Mouse (Mus musculus) forebrain, embryonic 14.5 days (tissue): ENCODE measurements around the gene Gabrb1. TPM values are rescaled to one million over a fixed set of nuclear protein-coding genes. Genes with fewer than 3 reads are reported as not detected.

Experiments used
- ATAC-seq: fragments of 200-750 bp; cut with Nextera tagmentation; 2 replicates; pipeline ENCODE4 v1.8.0; 2017; ENCODE audit warnings: mild to moderate bottlenecking, moderate library complexity
- DNase-seq: peaks from one replicate; pipeline ENCODE4 v3.0.0-alpha.2; 2015; ENCODE audit warnings: low spot score
- H3K27ac ChIP-seq: fragments of 300-500 bp; sonication (generic); 2 replicates; pipeline ENCODE4 v1.5.1; 2014; ENCODE audit warnings: low read depth, mild to moderate bottlenecking, control low read depth, low read length, moderate library complexity
- H3K27me3 ChIP-seq: fragments of 300-500 bp; sonication (generic); replicated peaks from 2 replicates; pipeline ENCODE4 v1.6.1; 2014; ENCODE audit warnings: low read length, control low read depth, mixed read lengths; ENCODE audit not compliant: control insufficient read depth, insufficient read depth
- H3K36me3 ChIP-seq: fragments of 300-500 bp; sonication (generic); 2 replicates; pipeline ENCODE4 v1.6.1; 2014; ENCODE audit warnings: low read length, control low read depth; ENCODE audit not compliant: control insufficient read depth, insufficient read depth
- H3K4me1 ChIP-seq: fragments of 300-500 bp; sonication (generic); 2 replicates; pipeline ENCODE4 v1.6.1; 2014; ENCODE audit warnings: antibody characterized with exemption, low read length, control low read depth; ENCODE audit not compliant: control insufficient read depth, insufficient read depth
- H3K4me2 ChIP-seq: fragments of 300-500 bp; sonication (generic); 2 replicates; pipeline ENCODE4 v1.6.1; 2014; ENCODE audit warnings: mild to moderate bottlenecking, control low read depth, low read length
- H3K4me3 ChIP-seq: fragments of 300-500 bp; sonication (generic); 2 replicates; pipeline ENCODE4 v1.5.1; 2014; ENCODE audit warnings: low read depth, low read length, control low read depth
- H3K9ac ChIP-seq: fragments of 300-500 bp; sonication (generic); 2 replicates; pipeline ENCODE4 v1.6.1; 2014; ENCODE audit warnings: mild to moderate bottlenecking, low read length, control low read depth, moderate library complexity
- H3K9me3 ChIP-seq: fragments of 300-500 bp; sonication (generic); replicated peaks from 2 replicates; pipeline ENCODE4 v1.6.1; 2016; ENCODE audit warnings: low read length, control low read depth, mixed read lengths; ENCODE audit not compliant: control insufficient read depth
- WGBS: fragments of 180-500 bp; shearing (Covaris S2); extraction: QIAGEN DNeasy Blood & Tissue Kit; methylation state at CpG from one replicate; pipeline ENCODE4 v1.1.7; 2014; 5-methylcytosine and 5-hydroxymethylcytosine counted together
- polyA plus RNA-seq: library from polyadenylated mRNA; unstranded; fragments of >200 nt; fragmentation: Nextera tagmentation; extraction: Ambion mirVana; gene quantifications from 2 replicates; pipeline ENCODE4 v1.2.1, GENCODE M21; 2014

Gene Gabrb1
- polyA plus RNA-seq, 1 experiment from 2014 or later = 8.5 TPM

DNA sequence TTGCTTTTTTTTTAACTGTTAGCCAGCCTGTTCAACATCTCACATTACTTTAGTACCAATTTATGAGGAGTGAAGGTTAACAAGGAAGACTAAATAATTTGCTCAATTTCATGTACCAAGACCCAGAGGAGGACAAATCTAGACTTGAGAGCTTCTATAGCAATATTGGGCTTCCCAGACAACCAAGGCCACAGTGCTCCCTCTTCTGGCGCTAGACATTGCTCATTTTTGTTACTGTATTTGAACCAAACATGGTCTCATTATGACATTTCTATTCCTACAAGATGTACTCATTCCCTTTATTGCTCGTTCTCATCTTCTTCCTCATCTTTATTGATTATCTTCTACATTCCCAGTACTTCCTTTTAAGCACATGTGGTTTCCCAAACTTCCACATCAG is 307.6 kb downstream of the Gabrb1 start:
- Histone ChIP-seq H3K4me2 (no peak overlapping the region), H3K27me3 (no peaks in the 10 kb centered on the region), H3K27ac (no peak overlapping the region), H3K4me1 (peaks cover 5% of the 10 kb centered on the region; the same call in 1 of the 2 replicates), H3K36me3 (no peaks in the 10 kb centered on the region), H3K9ac (no peak overlapping the region), H3K9me3 (no peaks in the 10 kb centered on the region), H3K4me3 (no peak overlapping the region)
- DNase-seq = no peak
- 84% methylated on average over 2 of the region's 2 CpGs for WGBS
- no peak for ATAC-seq

GRCm38 (mm10) chr5:71970140-71970800 is 312.4 kb downstream of the Gabrb1 start:
- Histone ChIP-seq H3K4me1 (peaks cover 6% of the 10 kb centered on the region; the same call in 1 of the 2 replicates), H3K9ac (no peak overlapping the region), H3K4me2 (no peak overlapping the region), H3K4me3 (no peak overlapping the region), H3K9me3 (no peaks in the 10 kb centered on the region), H3K36me3 (no peaks in the 10 kb centered on the region), H3K27me3 (no peaks in the 10 kb centered on the region), H3K27ac (no peak overlapping the region)
- 31% methylated on average over 8 of the region's 8 CpGs for WGBS
- DNase-seq = peak; percentile 78
- peak; percentile 66 for ATAC-seq

DNA sequence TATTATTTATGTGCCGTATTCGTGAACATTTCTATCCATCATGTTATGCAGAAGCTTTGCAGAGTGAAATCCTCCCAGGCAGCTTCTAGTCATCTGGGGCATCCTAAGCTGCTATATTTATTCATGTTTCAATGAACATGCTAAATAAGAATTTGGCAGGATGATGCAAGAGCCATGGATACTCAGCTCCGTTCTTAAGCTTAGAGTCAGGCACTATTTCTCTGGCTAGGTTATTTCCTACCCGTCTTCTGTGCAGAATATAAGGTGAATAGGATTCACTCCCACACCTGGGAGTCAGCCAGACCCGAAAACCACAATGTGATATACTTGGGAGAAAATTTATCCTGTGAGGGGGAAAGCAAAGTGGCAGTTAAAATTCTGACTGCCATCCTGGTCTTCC is 314.9 kb downstream of the Gabrb1 start:
- no peaks in the 10 kb centered on the region for H3K36me3 ChIP-seq
- H3K27ac ChIP-seq = no peak overlapping the region
- DNase-seq (peak; percentile 27), ATAC-seq (no peak)
- WGBS = 72% methylated on average over 5 of the region's 5 CpGs
- H3K4me2 ChIP-seq = no peak overlapping the region
- no peaks in the 10 kb centered on the region for H3K9me3 ChIP-seq
- no peaks in the 10 kb centered on the region for H3K27me3 ChIP-seq
- no peak overlapping the region for H3K4me3 ChIP-seq
- peaks cover 13% of the 10 kb centered on the region; the same call in 1 of the 2 replicates for H3K4me1 ChIP-seq
- H3K9ac ChIP-seq = no peak overlapping the region

DNA sequence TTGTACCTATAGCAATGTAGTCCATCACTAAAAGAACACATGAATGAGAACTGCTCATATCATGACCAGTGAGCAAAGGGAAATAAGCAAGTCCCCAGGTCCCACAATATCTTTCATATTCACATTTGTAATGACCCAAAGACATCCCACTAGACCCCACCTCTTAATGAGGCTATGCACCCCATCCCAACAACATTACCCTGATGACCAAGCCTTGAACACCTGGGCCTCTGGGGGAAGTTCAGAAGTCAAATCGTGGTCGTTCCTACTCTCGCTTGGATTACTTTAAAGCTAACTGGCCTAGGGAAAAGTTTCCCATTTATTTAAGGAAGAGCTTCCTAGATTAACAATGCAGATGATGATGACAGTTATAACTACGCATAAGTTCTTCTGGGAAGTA is 318.2 kb downstream of the Gabrb1 start:
- H3K9ac ChIP-seq = no peak overlapping the region
- peak; percentile 19 for ATAC-seq

GRCm38 (mm10) chr5:71976571-71977061 is 318.7 kb downstream of the Gabrb1 start:
- Histone ChIP-seq H3K27ac (peak overlapping the region; percentile 61), H3K9me3 (no peaks in the 10 kb centered on the region; the same call in 1 of the 2 replicates), H3K4me2 (no peak overlapping the region), H3K27me3 (no peaks in the 10 kb centered on the region), H3K9ac (no peak overlapping the region), H3K4me3 (no peak overlapping the region), H3K36me3 (no peaks in the 10 kb centered on the region), H3K4me1 (peaks cover 7% of the 10 kb centered on the region; the same call in 1 of the 2 replicates)
- WGBS = 7% methylated on average over 5 of the region's 5 CpGs
- ATAC-seq = peak; percentile 95
- peak; percentile 96 for DNase-seq

More for the DNA sequence above, 318.2 kb downstream of the Gabrb1 start:
- no peak for DNase-seq
- Histone ChIP-seq H3K36me3 (no peaks in the 10 kb centered on the region), H3K4me2 (no peak overlapping the region), H3K9me3 (no peaks in the 10 kb centered on the region; the same call in 1 of the 2 replicates), H3K27ac (peak overlapping the region; percentile 61; the same call in 1 of the 2 replicates), H3K4me1 (peaks cover 7% of the 10 kb centered on the region; the same call in 1 of the 2 replicates), H3K4me3 (no peak overlapping the region), H3K27me3 (no peaks in the 10 kb centered on the region)
- WGBS = 73% methylated on average over 4 of the region's 4 CpGs

- H3K4me2 ChIP-seq = no peak overlapping the region
- H3K36me3 ChIP-seq = no peaks in the 10 kb centered on the region
- 47% methylated on average over 1 of the region's 1 CpGs for WGBS
- no peak overlapping the region for H3K4me3 ChIP-seq
- no peaks in the 10 kb centered on the region for H3K9me3 ChIP-seq
- no peaks in the 10 kb centered on the region for H3K27me3 ChIP-seq
- peaks cover 3% of the 10 kb centered on the region; the same call in 1 of the 2 replicates for H3K4me1 ChIP-seq
- H3K27ac ChIP-seq = peak overlapping the region; percentile 11; the same call in 1 of the 2 replicates
- peak; percentile 43 for ATAC-seq
- DNase-seq = peak; percentile 6
- H3K9ac ChIP-seq = no peak overlapping the region
Measured at GRCm38 (mm10) chr5:71986561-71986960, 328.6 kb downstream of the Gabrb1 start.

DNA sequence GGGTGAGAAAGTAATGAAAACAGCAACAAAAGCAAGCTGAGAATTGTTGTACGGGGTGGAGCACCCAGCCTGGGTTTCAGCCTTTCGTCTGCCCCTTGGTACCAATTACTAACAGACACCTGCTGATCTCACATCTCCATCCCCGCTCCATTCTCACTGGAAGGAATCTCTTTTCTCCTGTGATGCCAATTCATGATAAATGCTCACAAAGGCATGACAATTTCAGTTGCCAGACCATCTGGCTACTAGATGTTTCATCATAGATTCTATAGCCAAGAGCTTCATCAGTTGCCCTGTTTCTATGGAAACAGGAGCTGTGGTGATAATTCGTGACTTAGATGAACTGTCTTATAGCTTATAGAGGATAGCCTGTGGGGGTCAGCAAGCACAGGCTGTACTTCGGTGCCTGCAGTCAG is 329.1 kb downstream of the Gabrb1 start:
- Histone ChIP-seq H3K9ac (no peak overlapping the region), H3K4me3 (no peak overlapping the region), H3K36me3 (no peaks in the 10 kb centered on the region), H3K4me2 (no peak overlapping the region), H3K27ac (peak overlapping the region; percentile 53; the same call in 1 of the 2 replicates), H3K9me3 (no peaks in the 10 kb centered on the region), H3K4me1 (peaks cover 3% of the 10 kb centered on the region; the same call in 1 of the 2 replicates), H3K27me3 (no peaks in the 10 kb centered on the region)
- WGBS = 36% methylated on average over 5 of the region's 5 CpGs
- DNase-seq (peak; percentile 92), ATAC-seq (peak; percentile 92)

GRCm38 (mm10) chr5:71999466-71999865 is 341.6 kb downstream of the Gabrb1 start:
- 72% methylated on average over 4 of the region's 4 CpGs for WGBS
- ATAC-seq (no peak), DNase-seq (no peak)
- Histone ChIP-seq H3K27me3 (no peaks in the 10 kb centered on the region), H3K27ac (no peak overlapping the region), H3K4me1 (no peaks in the 10 kb centered on the region), H3K4me3 (no peak overlapping the region), H3K9ac (no peak overlapping the region), H3K36me3 (no peaks in the 10 kb centered on the region), H3K4me2 (no peak overlapping the region), H3K9me3 (no peaks in the 10 kb centered on the region)

- Histone ChIP-seq H3K27ac (no peak overlapping the region), H3K4me1 (no peaks in the 10 kb centered on the region), H3K9me3 (no peaks in the 10 kb centered on the region), H3K4me3 (no peak overlapping the region), H3K27me3 (no peaks in the 10 kb centered on the region), H3K36me3 (no peaks in the 10 kb centered on the region), H3K9ac (no peak overlapping the region), H3K4me2 (no peak overlapping the region)
- DNase-seq = no peak
- WGBS = 88% methylated on average over 3 of the region's 3 CpGs
- no peak for ATAC-seq
Measured at GRCm38 (mm10) chr5:72003811-72004435, 346.0 kb downstream of the Gabrb1 start.
